Mouse (Mus musculus) kidney, adult 9 months (tissue): ENCODE measurements at regions not wholly inside any gene's neighbourhood (a gene's known extent, or its start where the extent isn't known, plus 50 kb on each side); places are given as distances from the start of the nearest gene placed in this dataset.

Experiments used
- DNase-seq: peaks from one replicate; pipeline ENCODE4 v3.0.0; 2022

- DNase-seq: no peak
Observed at GRCm38 (mm10) chr13:44581947-44582766, 147.1 kb upstream of the Jarid2 start.

GRCm38 (mm10) chr13:44582767-44583085 is 146.5 kb upstream of the Jarid2 start:
- DNase-seq: no peak

- no peak for DNase-seq
Observed at GRCm38 (mm10) chr13:44583614-44584013, 145.7 kb upstream of the Jarid2 start.

- DNase-seq: no peak
Observed at GRCm38 (mm10) chr13:44584151-44584550, 145.1 kb upstream of the Jarid2 start.

GRCm38 (mm10) chr13:44584551-44584950 is 144.7 kb upstream of the Jarid2 start:
- no peak for DNase-seq

GRCm38 (mm10) chr13:44587846-44588245 is 141.4 kb upstream of the Jarid2 start:
- no peak for DNase-seq

GRCm38 (mm10) chr13:44594645-44595044 is 134.6 kb upstream of the Jarid2 start:
- DNase-seq: no peak

GRCm38 (mm10) chr13:44597666-44598065 is 131.6 kb upstream of the Jarid2 start:
- DNase-seq: no peak

- DNase-seq: no peak
Observed at GRCm38 (mm10) chr13:44601024-44601423, 128.2 kb upstream of the Jarid2 start.

- DNase-seq: no peak
Observed at GRCm38 (mm10) chr13:44602658-44603057, 126.6 kb upstream of the Jarid2 start.

- DNase-seq: peak; percentile 35
Observed at GRCm38 (mm10) chr13:44607316-44608285, 121.7 kb upstream of the Jarid2 start.

- peak; percentile 16 for DNase-seq
Observed at GRCm38 (mm10) chr13:44608286-44608675, 121.0 kb upstream of the Jarid2 start.

- peak; percentile 27 for DNase-seq
Observed at GRCm38 (mm10) chr13:44608681-44609335, 120.5 kb upstream of the Jarid2 start.

GRCm38 (mm10) chr13:44609606-44610005 is 119.7 kb upstream of the Jarid2 start:
- peak; percentile 68 for DNase-seq

- no peak for DNase-seq
Observed at GRCm38 (mm10) chr13:44615696-44616095, 113.6 kb upstream of the Jarid2 start.

- DNase-seq: no peak
Observed at GRCm38 (mm10) chr13:44618368-44618767, 110.9 kb upstream of the Jarid2 start.

- peak; percentile 86 for DNase-seq
Observed at GRCm38 (mm10) chr13:44622661-44623355, 106.5 kb upstream of the Jarid2 start.

- DNase-seq: no peak
Observed at GRCm38 (mm10) chr13:44624716-44625115, 104.6 kb upstream of the Jarid2 start.

GRCm38 (mm10) chr13:44625792-44626191 is 103.5 kb upstream of the Jarid2 start:
- DNase-seq: no peak

- DNase-seq: no peak
Observed at GRCm38 (mm10) chr13:44626806-44627205, 102.5 kb upstream of the Jarid2 start.

GRCm38 (mm10) chr13:44630061-44630460 is 99.2 kb upstream of the Jarid2 start:
- DNase-seq: no peak

- DNase-seq: no peak
Observed at GRCm38 (mm10) chr13:44634616-44635015, 94.7 kb upstream of the Jarid2 start.
